Mouse (Mus musculus) megakaryocyte-erythroid progenitor cell, adult 5-6 weeks (primary cell): Measurements from ENCODE around the gene Tmem33. TPM values are rescaled to one million over a fixed set of nuclear protein-coding genes. Genes with fewer than 3 reads are reported as not detected.

Experiments
- ATAC-seq: replicated peaks from 2 replicates; pipeline ENCODE4 v1.8.0; 2016; ENCODE audit warnings: mild to moderate bottlenecking, inconsistent platforms; ENCODE audit not compliant: severe bottlenecking, poor library complexity, low FRiP score, low TSS enrichment
- total RNA-seq, 2 experiments: library from RNA; stranded (forward) in 1 of 2; stranded (reverse) in 1 of 2; fragments of 200-1000, 215-1000 nt in 1 of 2; fragments of >200 nt in 1 of 2; fragmentation: Nextera tagmentation in 1 of 2; gene quantifications; 2 replicates each; pipeline ENCODE4 v1.2.3; 2014 to 2017

The Tmem33 gene
- total RNA-seq, 2 experiments from 2014 or later, result 55.1 to 112 TPM

- no peak for ATAC-seq
Observed at GRCm38 (mm10) chr5:67243231-67243630, 17.1 kb upstream of the Tmem33 start.

GRCm38 (mm10) chr5:67252261-67252660 is 8.1 kb upstream of the Tmem33 start:
- no peak for ATAC-seq

GRCm38 (mm10) chr5:67255664-67256063 is 4.7 kb upstream of the Tmem33 start:
- no peak for ATAC-seq

- ATAC-seq, result no peak
Observed at GRCm38 (mm10) chr5:67258473-67258872, 1.9 kb upstream of the Tmem33 start.

GRCm38 (mm10) chr5:67260159-67260530 is 220 bp upstream of the Tmem33 start:
- peak; percentile 1; the same call in 1 of the 2 replicates for ATAC-seq

- ATAC-seq, result peak; percentile 53
Observed at GRCm38 (mm10) chr5:67262964-67263363, 2.6 kb downstream of the Tmem33 start.

GRCm38 (mm10) chr5:67266106-67266505 is 5.7 kb downstream of the Tmem33 start:
- no peak for ATAC-seq

- ATAC-seq, result no peak
Observed at GRCm38 (mm10) chr5:67269309-67269708, 8.9 kb downstream of the Tmem33 start.

- ATAC-seq, result no peak
Observed at GRCm38 (mm10) chr5:67279407-67279806, 19.0 kb downstream of the Tmem33 start.

GRCm38 (mm10) chr5:67279840-67280239 is 19.5 kb downstream of the Tmem33 start:
- peak; percentile 67 for ATAC-seq

GRCm38 (mm10) chr5:67280400-67280799 is 20.0 kb downstream of the Tmem33 start:
- ATAC-seq, result peak; percentile 94

GRCm38 (mm10) chr5:67295029-67295428 is 34.7 kb downstream of the Tmem33 start:
- peak; percentile 45; the same call in 1 of the 2 replicates for ATAC-seq

GRCm38 (mm10) chr5:67295682-67296081 is 35.3 kb downstream of the Tmem33 start:
- no peak for ATAC-seq

GRCm38 (mm10) chr5:67296171-67296570 is 35.8 kb downstream of the Tmem33 start:
- no peak for ATAC-seq

GRCm38 (mm10) chr5:67297026-67297813 is 36.9 kb downstream of the Tmem33 start:
- no peak for ATAC-seq

GRCm38 (mm10) chr5:67299847-67300412 is 39.6 kb downstream of the Tmem33 start:
- no peak for ATAC-seq

GRCm38 (mm10) chr5:67300926-67301597 is 40.7 kb downstream of the Tmem33 start:
- ATAC-seq, result no peak

GRCm38 (mm10) chr5:67301722-67302331 is 41.5 kb downstream of the Tmem33 start:
- no peak for ATAC-seq

- ATAC-seq, result no peak
Observed at GRCm38 (mm10) chr5:67303816-67304215, 43.5 kb downstream of the Tmem33 start.
